Mouse (Mus musculus) hindlimb bud, embryonic 11.5 days (tissue): ENCODE measurements at regions not wholly inside any gene's neighbourhood (a gene's known extent, or its start where the extent isn't known, plus 50 kb on each side); places are given as distances from the start of the nearest gene placed in this dataset.
"Not testable (repeated sequence)": the region's sequence is repeated elsewhere in the genome, so short reads cannot be mapped to it uniquely, and the experiment has no call there.

Experiments used
- DNase-seq: peaks from one replicate; pipeline ENCODE4 v3.0.0-alpha.2; 2012; ENCODE audit warnings: low read depth, low spot score; ENCODE audit errors: extremely low spot score

DNA sequence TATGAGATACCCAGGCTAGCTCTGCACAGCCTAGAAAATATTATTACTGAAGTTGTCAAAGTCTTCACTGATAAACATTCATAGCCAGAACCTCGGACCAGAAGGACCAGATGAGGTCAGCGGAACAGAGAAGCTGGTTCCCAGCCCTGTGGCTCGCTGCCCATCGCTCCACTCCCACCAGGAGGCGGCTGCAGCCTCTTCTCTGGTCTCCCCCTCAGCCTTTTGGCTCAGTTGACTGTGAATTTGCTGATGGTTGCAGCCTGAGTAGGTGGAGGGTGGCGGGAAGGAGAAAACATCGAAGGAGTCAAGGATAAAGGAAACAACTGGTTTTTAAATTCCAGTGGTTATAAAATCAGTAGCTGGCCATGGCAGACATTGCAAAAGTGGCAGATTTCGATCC, 221.7 kb upstream of the Klf3 start:
- no peak for DNase-seq

DNA sequence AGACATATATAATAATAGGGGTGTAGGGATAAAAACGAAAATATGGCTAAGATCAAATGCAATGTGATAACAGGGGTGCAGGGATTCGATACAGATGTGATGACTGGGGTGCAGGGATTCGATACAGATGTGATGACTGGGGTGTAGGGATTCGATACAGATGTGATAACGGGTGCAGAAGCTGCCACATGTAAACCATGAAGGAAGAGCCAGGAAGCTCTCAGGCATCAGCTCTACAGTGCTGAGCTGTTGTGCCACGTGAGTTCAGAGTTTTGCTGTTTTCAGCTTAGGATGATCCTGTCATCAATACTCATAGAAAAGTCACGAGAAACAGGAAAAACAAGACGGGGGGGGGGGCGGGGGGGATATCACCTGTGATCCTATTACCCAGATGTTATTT, 221.2 kb upstream of the Klf3 start:
- DNase-seq, result no peak

DNA sequence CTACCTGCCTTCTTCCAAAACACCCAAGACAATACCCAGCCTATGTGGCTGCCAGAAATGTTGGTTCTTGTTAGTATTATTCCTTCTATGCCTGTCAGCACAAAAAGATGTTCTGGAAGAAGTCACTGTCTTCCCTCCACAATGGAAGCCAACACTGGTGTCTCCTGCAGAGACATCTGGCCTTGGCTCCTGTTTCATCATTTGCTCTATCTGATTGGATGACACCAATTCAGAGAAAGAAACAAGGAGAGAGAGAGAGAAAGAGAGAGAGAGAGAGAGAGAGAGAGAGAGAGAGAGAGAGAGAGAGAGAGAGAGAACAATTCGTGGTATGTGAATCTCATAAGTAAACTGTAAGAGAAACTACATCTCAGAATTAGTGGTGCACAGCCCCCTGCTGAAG, 218.9 kb upstream of the Klf3 start:
- no peak for DNase-seq

DNA sequence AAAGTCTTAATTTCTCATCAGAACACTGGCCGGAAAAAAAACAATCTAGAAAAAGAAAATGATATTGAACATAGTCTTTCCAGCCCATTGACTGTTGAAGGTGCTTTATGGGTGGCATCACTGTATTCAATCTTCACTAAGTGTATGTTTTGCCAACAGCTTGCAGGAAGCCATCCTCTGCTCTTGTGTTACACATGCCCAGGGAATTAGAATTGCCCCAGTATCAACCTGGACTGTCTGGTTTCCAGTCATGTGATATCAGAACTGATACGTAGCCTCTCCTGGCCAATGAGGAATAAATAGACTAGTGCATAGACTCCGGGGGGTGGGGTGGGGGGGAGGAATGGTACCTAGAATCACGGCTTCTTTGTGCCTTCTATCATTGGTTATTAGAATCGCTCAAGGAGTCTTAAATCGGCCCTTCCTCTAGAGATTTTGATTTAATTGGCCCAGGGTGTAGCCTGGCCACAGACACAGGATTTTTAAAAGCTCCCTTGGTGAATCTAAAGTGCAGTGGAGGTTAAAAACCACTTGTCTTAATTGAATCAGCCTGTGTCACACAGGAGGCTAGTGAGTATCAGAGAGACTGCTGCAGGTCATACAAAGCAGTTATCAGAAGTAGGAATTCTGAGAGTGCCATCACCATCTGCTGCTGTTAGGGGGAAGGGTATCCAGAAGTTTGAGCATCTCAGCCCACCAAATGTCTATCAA, 218.0 kb upstream of the Klf3 start:
- no peak for DNase-seq

DNA sequence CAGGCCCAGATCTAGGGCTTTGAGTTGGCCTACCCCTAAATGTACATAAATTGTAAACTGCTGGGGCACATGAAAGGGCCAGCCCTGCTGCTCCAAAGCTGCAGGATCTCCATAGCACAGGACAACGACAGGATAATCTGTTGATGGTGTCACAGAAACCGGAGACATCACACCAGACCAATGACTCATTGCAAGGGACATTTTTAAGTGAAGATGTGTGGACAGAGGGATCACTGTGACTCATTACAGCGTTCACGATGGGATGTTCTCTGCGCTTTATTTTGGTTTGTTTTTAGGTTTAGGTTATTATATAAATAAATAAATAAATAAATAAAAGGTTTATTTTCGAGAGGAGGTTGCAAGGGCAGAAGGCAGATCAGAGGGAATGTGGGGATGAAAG, 216.9 kb upstream of the Klf3 start:
- DNase-seq, result no peak

DNA sequence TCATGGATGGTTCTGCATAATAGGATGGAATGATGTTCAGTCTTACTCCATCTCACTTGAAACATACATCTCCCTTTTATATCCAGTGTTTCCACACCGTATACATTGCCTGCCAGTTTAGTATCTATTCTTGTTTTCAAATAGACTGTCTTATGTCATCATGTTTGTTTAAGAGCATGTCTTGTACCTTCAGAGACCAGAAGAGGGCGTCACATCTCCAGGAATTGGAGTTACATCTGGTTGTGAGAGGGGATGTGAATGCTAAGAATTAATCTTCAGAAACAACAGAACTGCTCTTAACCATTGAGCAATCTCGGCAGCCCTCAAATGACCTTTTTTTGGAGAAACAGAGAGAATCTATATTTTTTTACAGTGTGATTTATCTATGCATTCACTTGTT, 216.3 kb upstream of the Klf3 start:
- no peak for DNase-seq

DNA sequence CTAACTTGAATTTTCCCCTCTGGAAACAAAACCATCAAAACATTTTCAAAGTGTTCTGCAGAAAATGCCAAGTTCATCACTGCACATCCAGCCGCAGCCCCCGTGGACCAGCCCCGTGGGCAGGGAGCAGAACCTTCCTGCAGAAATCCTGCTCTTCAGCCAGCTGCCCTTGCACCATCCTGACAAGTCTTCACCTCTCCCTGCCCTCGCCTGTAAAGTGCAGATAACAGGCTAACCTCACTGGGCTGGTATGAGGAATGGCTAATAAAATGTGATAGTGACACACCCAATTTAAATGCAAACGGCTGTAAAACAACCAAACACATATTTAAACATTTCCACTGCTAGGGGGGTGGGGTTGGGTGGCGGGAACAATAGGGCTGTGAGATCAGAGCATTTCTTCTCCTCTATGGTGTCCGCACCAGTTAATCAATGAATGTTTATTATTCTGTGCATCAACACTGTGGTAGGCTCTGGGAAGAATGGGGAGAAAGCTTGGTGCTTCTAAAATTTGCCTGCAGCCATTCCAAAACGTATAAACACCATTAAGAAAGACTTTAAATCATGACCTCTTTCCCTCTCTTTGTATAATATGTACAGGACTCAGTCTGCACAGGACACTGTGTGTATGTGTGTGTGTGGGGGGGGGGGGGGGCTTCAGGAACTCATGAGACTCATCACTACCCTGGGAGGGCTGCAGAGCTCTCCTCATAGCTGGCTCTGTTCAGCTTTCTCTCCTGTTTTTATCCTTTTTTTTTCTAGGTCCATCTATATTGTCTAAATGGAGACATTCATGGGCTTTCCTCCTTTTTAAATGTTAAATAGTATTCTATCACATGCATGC, 215.1 kb upstream of the Klf3 start:
- DNase-seq, result no peak

DNA sequence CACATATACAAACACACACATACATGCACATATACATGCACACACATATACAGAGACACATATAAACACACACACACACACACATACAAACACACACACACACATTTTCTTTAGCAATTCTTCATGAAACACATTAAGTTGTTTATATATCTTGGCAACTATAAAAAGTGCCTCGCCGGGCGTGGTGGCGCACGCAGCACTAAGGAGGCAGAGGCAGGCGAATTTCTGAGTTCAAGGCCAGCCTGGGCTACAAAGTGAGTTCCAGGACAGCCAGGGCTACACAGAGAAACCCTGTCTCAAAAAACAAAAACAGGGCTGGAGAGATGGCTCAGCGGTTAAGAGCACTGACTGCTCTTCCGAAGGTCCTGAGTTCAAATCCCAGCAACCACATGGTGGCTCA, 214.4 kb upstream of the Klf3 start:
- not testable (repeated sequence) for DNase-seq

DNA sequence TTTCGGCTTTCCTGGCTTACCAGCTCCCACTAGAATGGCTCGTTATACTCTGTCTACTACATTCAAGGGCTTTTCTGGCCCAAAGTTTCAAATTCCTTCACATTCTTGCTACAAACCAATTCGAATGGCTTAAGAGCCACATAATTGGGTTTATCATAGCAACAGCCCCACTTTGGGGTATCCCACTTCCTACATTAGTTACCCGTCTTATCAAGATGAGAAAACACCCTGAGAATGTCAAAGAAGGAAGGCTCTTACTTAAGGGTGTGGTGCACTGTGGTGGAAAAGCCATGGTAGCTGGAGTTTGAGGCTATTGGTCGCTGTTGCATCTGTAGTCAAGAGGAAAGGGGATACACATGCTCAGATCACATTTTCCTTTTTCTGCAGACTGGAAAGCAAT, 213.2 kb upstream of the Klf3 start:
- no peak for DNase-seq

DNA sequence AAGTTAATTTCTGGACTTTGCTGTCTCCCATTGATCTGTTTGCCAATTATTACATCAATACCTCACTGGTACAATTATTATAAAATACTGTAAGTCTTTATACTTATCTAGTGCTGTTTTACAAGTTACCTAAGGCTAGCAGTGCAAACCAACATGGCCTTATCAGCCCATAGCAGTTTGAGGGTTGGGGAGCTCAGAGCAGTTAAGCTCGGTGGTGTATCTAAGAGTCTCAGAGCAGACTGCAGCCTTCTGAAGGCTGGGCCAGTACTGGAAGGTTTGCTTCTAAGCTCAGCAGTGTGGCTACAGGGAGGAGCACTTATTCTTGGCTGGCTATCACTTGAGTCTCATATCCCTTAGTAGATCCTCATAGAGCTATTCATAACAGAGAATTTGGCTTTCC, 212.4 kb upstream of the Klf3 start:
- DNase-seq, result no peak

DNA sequence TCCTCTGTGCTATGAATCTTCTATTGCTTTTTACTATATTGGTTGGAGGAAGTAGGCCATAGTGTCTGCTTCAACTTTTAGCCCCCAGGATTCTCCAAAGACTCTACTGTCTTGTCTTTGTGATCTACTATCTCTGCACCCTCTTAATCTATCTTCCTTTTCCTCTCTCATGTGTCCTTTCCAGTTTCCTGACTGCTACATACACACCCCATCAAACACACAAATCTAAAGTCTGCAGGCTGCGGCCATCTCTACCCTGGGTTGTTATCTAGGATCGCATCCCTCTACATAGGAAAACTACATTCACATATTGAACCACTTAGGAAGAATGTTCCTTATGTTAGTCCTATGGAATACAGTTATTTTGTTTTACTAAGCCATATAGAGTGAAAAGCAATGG, 211.4 kb upstream of the Klf3 start:
- no peak for DNase-seq

DNA sequence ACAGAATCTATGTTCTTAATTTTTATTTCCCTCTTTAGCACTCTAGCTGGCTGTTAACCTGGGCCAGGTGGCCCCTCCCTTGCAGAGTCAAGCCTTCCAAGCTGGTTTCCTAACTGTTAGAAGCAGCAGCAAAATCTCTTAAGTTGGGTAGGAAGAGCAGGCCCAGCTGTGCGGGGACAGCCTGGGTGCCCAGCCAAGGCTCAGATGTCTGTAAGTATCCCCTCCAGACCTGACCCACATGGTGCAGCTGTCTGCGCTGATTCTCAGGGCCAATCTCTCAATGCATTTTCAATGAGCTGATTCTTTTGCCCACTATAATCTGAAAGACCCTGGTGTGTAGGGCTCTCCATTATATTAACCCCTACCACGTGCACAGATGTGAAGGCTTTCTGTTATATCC, 208.0 kb upstream of the Klf3 start:
- no peak for DNase-seq

DNA sequence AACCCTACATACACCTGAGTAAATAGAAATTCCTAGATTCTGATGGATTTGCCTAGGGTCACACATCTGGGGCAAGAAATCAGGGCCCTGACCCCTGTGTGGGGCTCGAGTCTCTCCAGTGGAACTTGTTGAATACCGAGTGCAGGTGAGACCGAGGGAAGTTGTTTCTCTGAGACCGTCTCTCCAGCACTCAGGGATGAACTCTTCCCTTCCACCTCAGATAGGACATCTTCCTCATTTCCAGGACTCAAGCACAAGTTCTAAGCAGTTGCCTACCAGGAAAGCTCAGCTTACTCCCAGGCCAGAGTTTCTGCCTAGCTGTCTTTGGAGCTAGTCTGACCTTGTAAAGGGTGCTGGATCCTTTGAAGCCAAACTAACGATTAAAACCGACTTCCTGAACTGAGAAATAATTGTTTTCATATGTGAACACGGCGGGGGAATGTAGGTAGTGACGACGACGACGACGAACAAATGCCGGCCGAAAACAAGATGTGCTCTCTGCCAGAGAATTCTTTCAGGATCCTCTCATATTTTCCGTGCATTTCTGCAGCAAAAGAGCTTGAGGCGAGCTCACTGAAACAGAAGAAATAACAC, 207.3 kb upstream of the Klf3 start:
- peak; percentile 60 for DNase-seq

DNA sequence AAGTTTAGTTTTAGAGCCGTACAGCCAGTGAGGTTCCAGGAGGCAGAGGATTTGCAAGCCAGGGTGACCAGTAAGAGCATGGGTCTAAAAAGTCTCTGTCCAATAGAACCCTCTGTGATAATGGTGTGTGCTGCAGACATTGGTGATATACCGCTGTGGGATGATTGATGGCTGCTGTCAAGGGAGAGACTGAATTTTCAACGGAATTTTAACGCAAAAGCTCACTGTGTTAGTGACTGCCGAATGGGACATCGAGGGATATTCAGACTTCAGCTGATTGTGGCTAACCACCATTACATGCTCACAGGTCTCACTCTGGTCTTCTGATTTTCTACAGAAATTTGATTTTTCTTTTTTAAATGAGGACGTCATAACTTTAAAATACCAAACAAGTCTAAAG, 206.2 kb upstream of the Klf3 start:
- no peak for DNase-seq

DNA sequence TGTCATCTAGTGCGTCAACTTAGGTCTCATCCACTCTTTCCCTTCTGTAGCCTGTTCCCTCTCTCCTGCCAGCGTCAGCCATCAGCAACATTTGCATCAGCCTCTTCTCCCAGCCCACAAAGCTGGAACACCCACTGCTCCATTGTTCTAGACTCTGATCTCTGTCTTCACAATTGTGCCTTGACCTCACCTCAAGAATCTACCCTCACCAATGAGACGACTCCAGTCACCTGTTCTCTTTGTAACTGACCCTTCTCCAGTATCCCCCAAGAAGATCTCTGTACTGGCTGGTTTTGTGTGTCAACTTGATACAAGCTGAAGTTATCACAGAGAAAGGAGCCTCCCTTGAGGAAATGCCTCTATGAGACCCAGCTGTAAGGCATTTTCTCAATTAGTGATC, 205.7 kb upstream of the Klf3 start:
- no peak for DNase-seq

DNA sequence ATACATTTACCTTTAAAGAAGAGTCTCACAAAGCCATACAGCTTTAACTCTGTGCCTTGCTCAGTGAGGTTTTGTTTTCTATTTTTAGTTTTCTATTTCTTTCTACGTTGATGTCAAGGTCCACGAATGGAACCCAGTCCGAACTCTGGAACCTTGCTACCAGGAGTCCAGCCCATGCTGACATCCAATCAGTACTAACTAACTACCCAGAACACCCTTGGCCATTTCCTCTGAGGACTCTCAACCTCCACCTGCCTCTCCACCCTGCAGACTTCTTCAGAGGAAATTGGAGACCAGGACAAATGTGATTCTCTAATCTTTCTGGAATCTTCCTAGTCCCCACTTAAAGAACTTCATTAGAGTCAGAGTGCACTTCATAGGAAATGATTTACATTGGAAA, 204.6 kb upstream of the Klf3 start:
- DNase-seq, result no peak

DNA sequence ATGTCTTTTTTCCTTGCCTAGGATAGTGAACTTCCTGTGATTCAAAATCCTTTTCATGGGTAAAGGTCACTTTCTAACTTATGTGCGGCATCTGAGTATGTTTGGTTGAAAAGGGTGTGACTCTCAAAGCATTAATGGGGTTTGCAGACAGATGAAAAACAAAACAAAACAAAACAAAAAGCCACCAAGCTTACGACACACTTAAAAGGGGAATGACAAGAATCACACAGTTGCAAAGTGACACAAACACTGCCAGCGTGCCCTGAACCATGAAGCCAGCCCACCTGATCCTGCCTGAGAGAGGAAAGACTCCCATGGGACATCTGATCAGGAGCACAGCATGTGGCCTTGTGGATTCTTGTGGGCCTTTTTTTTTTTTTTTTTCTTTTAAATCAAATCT, 204.2 kb upstream of the Klf3 start:
- no peak for DNase-seq

DNA sequence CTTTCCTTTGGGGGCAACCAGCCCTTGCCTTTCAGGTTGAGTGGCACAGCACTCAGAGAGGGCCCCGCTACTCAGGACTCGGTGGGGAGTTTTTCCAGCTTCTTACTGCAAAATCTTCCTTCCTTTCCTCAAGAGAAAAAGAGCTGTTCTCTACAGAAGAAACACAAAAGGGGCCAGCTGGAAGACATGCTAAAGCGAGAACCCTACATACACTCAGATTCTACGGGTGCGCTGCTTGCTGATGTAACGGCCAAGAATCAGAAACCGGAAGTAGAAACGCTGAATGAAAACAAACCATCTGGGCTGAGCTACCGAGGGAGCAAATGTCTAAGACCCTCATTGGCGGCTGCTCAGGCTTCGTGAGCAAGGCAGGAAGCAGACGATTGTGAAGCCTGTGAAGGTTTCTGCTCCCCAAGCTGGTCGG, 203.3 kb upstream of the Klf3 start:
- DNase-seq, result no peak

DNA sequence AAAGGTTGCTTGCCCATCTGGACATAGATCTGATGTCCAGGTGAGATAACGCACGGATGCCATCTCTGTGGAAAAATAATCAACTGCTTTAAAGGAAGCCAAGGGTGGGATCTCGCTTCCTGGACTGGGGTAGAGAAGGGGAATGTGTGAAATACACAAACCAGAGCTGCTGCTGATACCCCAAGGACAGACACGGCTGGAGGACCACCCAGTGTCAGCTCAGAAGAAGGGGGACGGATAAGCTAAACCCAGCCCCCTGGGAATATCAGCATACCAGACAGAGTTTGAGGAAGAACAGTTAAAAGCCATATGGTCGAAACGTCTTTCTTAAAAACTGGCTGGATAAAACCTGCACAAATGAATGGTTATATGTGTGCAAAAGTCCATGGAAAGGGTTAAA, 202.8 kb upstream of the Klf3 start:
- no peak for DNase-seq

DNA sequence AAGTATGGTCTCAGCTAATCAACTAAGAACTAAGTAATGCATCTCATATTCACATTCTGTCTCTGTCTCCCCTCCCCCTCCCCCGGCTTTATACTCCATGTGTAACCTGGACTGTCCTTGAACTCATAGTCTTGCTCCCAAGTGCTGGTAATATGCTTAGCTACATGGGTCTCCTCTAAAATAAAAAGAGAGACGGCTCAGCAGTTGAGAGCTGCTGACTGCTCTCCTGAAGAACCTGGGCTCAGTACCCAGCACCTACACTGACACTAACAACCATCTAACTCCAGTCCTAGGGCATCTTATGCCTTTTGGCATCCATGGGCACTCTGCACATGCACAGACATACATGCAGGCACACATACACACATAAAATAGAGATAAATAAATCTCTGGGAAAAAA, 202.4 kb upstream of the Klf3 start:
- DNase-seq, result no peak

DNA sequence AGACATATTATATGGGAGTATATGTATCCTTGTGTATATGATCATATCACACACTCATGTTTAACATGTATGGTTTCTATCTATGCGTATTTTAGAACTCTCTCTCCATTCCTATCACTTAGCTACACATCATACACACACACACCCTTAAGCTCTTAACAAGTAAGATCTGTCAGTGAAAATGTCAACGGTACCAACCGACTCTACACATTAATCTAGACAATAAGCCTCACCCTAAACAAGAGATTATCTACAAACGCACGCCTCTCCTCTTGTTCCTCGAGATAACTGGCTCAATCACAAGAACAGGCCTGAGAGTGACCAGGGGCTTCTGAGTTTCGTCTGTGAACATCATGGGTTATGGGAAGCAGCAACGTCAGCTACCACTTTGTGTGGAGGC, 201.9 kb upstream of the Klf3 start:
- DNase-seq, result no peak

DNA sequence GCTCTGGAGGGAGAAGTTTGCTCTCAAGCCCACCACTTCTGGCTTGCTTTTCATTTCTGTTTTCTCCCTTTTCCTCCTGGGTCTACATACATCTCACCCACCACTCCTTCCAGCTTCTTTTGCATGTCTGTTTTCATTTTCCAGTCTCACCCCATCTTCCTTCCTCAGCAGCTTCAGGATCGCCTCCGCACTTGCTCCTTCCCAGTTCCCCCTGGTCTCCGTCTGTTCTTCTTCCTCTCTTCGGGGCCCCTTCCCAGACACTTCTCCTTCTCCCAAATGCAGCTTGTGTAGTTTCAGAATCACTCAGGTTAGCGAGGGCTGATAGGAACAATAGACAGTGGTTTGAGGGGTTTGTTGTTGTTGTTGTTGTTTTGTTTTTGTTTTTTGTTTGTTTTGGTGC, 201.4 kb upstream of the Klf3 start:
- no peak for DNase-seq
